Mouse (Mus musculus) frontal cortex, adult 2 months (tissue): ENCODE results near the gene Mlph. TPM values are rescaled to one million over a fixed set of nuclear protein-coding genes. Genes with fewer than 3 reads are reported as not detected.

Source experiments
- DNase-seq, 2 experiments: peaks; one replicate each; pipeline ENCODE4 v3.0.0; 2022; ENCODE audit warnings: low spot score in 1 of 2; ENCODE audit errors: extremely low spot score in 1 of 2
- polyA plus RNA-seq: library from polyadenylated mRNA; depleted of rRNA; stranded (reverse); fragments of >200 nt; gene quantifications from 2 replicates; pipeline ENCODE4 v1.2.3, GENCODE M21; 2012

Mlph gene
- polyA plus RNA-seq, 1 experiment: 1.2 TPM

DNA sequence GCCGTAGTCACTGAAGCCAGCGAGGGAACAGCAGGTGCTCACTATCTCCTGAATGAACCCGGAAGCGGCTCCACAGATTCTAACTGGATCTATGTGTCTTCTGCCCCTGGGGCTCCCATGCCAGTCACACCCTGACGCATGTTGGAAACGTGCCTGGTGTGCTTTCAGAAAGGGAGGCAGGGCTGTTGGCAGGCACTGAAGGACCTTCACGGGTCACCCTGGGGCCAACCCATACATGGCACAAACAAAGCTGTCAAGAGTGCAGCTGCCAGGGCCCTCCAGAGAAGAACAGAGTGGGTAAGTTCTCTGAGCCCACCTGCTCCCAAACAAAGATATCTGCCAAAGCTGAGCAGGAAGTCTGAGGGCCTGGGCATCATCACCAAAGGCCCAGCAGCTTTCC lies 52.7 kb downstream of the Mlph start:
- DNase-seq: no peak

GRCm38 (mm10) chr1:90968649-90969048 lies 53.8 kb downstream of the Mlph start:
- DNase-seq: peak in 1 of 2 experiments; percentile 50

DNA sequence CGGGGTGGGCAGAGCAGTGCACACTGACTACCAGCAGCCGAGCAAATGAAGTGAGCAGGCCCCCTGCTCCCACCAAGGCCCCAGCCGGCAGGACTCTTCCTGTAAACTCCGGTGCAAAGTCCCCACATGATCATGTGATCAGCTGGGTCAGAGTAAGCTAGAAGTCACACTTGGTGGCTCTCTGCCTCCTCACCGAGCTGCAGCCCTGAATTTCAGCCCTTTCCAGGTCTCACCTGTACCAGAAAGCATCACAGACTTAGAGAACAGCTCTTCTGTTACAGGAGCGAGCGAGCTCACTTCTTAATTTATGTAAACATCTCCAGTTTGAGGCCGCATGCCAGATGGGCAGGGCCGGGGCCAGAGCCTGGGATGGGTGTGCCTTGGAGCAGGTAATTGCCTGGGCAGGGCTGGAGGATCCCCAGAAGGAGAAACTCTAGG lies 54.5 kb downstream of the Mlph start, which contains the start of gene Rab17:
Gene Rab17 (minus strand): TSS at position 315 of the 438 bp plus-strand sequence.
- DNase-seq: no peak

- no peak for DNase-seq
Measured at GRCm38 (mm10) chr1:90969881-90970390, 55.1 kb downstream of the Mlph start.

DNA sequence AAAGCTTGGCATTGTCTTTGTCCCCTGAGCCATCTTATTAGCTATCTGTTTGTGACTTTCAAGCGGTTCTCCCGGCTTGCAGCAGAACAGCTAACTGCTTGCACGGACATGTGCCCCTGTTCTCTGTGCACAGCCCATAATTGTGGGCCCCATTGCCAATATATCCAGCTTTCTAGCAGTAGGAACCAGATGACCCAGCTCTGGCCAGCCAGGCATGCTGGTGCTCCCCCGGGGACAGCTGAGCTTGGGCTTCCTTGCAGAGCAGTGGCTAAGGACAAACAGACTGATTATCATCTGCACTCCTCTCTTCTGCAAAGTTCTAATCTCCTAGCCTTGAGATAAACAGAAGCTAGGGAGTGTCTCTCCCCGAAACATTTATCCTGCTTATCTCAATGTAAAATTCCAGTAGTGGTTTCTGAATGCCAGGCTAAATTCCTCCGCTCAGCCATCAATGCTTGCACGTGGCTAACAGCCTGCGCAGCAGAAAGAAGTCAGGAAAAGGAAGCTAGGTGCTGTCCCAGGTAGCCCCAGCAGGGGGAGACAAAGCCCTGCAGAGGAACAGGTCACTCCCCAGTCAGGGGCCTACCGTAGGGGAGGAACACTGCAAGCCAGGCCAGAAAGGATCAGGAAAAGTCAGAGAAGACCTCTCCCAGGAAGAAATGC lies 58.2 kb downstream of the Mlph start:
- DNase-seq: peak; percentile 76 to 99

DNA sequence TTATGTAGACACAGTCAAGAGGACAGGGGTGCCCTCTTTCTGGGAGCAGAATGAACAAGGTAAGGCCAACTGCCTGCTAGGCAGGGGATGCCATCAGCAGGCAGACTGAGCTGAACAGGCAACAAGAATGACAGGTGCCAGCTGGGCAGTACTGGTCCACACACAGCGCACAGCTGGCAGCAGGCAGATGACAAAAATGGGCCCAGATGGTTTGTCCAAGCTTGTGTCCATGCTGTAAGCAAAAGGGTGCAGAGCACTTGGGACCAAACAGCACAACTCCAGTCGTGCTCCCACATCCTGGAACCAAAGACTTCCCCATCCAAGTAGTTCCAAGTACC lies 58.7 kb downstream of the Mlph start:
- no peak for DNase-seq

- DNase-seq: peak; percentile 69 to 71
Measured at GRCm38 (mm10) chr1:90974906-90975649, 60.2 kb downstream of the Mlph start.

GRCm38 (mm10) chr1:90975960-90976359 lies 61.1 kb downstream of the Mlph start:
- no peak for DNase-seq

DNA sequence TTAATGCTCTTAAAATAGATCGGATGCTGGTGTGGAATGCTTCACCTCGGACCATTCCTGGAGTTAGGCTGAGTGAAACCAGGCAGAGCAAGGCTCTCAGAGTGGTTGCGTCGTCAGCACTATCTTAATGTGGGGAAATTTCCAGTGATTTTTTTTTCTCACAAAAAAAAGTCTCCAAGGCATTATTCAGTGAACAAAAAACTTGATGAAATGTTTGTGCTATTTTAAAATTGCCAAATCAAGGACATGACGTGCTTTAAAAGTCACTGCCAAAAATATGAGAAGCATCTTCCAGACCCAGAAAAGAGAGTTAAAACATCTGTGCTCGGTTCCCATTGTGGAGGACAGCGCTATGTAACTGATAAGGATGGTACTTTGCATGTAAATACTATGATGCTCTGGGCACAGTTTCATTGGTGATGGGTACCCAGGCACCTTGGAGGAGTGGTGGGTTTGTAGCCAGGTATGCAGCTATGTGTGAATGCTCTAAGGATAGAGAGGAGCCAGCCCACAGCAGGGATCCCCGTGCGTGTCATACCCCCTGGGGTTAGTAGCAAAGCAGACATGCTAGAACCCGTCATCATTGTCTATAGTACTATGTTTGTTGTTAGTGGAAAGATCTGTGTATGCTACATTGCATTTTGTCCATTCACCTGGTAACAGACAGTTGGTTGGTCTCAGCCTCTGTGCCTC lies 65.9 kb downstream of the Mlph start:
- peak in 1 of 2 experiments; percentile 46 for DNase-seq

DNA sequence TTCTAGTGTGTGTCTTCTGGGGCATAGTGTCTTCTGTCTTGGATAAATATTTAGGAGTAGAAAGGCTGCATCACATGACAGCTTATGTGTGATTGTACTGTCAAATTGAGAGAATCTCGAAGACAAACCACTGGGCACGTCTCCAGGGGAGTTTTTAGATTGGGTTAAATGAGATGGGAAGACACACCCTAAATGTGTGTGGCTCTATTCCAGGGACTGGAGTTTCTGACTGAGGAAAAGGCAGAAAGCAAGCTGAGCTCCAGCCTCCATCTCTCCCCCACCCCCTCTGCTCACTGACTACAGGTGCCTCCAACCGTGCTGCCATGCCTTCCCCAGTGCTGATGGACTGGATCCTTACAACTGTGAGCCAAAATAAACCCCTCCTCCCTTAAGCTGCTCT lies 66.5 kb downstream of the Mlph start:
- peak in 1 of 2 experiments; percentile 35 for DNase-seq

- DNase-seq: no peak
Measured at GRCm38 (mm10) chr1:90995916-90996315, 81.0 kb downstream of the Mlph start.

DNA sequence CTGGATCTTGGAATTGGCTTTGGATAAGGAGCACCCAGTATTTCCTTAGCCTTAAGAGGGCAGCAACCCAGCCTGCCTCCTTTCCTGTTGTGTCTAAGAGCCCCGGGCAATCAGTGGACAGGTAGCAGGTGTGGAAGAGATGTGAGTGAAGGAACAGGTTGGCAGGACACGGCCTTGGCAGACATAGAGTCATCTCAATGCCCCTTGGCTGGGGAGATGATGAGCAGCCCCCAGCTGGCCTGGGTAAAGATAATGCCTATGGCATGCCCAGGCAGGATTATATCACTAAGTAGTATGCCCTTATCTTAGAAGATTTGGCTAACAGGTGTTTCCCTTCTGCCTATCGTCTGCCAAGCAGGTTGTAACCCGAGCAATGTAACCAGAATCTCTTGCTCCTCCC lies 82.3 kb downstream of the Mlph start:
- DNase-seq: no peak

- no peak for DNase-seq
Measured at GRCm38 (mm10) chr1:90997641-90998040, 82.8 kb downstream of the Mlph start.

- peak in 1 of 2 experiments; percentile 65 for DNase-seq
Measured at GRCm38 (mm10) chr1:90998268-90998890, 83.5 kb downstream of the Mlph start, which contains the start of gene Lrrfip1. Lrrfip1 (plus strand) TSS chr1:90998737.

DNA sequence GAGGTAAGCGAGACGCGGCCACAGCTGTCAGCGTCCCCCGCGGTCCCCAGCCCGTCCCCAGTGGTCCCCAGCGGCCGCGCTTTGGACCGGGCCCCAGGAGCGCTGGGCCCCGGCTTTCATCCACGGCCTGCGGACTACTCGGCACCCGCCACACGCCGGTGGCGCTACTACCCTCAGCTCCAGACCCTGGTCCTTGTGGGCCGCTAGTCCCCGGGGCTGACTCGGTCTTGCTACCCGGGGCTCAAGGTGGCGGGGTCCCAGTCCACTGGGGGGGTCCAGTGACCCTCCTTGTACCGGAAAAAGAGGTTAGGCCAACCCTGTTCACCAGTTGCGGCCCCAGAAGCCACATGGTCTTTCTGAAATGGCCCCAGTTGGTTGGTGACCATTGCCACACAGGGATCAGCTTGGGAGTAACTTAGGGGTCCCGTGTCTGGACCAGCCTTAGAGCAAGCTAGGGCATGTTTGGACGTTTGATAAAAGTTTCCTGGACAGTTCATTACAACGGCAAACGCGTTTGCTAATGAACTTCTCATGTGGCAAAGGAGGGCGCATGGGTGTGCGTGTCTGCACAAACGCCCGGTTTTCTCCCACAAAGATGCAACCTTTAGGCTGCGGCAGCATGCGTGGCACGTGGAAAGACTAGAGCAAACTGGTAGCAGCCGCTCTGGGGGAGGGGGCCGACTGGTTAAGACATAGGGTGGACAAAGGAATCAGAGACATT lies 84.2 kb downstream of the Mlph start:
- DNase-seq: no peak

DNA sequence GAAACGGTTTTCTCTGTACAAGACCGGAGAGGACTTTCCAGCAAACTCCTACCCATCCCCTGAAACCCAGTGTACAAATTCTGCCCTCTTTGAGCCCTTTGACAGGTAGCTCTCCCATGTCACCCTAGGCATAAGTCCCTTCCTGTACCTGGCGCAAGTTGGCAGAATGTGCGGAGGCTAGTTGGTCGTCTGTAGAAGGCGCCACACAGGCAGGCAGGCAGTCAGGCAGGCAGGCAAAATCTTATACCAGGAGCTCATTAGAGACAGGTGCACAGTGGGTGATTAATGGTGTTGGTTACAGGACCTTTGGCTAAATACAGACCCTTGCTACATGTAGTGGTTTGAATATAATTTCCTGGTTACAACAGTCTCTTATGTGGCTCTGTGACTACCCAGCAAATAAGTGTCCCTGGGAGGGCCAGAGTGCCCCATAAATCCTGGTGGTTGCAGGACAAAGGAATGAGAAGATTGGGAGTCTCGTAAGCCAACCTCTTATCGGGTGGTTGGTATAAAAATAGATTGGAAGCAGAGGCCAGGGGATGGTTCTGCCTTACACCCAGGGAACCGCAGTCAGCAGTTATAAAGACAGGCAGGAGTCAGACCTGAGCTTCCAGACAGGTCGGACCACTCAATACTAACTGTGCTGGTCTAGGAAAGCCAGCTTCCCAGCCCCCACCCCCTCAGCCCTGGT lies 85.2 kb downstream of the Mlph start:
- no peak for DNase-seq
